Mouse (Mus musculus): ENCODE measurements around the gene Elavl3. TPM values are rescaled to one million over a fixed set of nuclear protein-coding genes. Genes with fewer than 3 reads are reported as not detected.
A peak's percentile ranks its signal among the peaks of the same experiment; 100 is the strongest.
"Not testable (repeated sequence)": the region's sequence is repeated elsewhere in the genome, so short reads cannot be mapped to it uniquely, and the experiment has no call there.

Gene Elavl3
- polyA plus RNA-seq, 1 experiment from 2014 or later: 0.11 TPM

DNA sequence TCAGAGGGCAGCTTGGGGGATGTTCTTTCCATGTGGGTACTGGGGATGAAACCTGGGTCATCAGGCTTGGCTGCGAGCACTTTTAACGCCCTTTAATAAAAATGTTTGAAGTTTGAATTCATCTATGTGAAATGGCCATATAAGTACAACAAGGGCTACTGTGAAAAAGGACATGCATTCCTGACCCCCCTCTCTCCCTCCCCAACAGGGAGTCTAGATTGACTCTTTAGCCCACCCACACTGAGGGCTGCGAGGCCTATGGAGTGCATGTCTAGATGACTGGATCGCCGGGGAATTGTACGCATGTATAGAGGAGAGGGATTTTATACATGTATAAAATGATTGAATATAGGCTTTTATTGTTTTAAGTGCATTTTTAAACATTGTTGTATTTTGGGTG, 34.2 kb upstream of the Elavl3 start:
- no peaks in the 10 kb centered on the region for H3K27me3 ChIP-seq (ENCODE audit: control insufficient read depth, insufficient read depth, low read length)
- ATAC-seq (ENCODE audit: insufficient number of reproducible peaks, low FRiP score, low TSS enrichment, low read depth) (no peak), DNase-seq (ENCODE audit: low spot score) (no peak)
- H3K4me1 ChIP-seq (ENCODE audit: control insufficient read depth, insufficient read depth, low read length): peaks cover 6% of the 10 kb centered on the region; the same call in 1 of the 2 replicates
- no peak overlapping the region for H3K27ac ChIP-seq (replicated peaks; ENCODE audit: low read depth, low read length)
- 83% methylated on average over 6 of the region's 6 CpGs for WGBS
- H3K9me3 ChIP-seq (ENCODE audit: control insufficient read depth, low read length): no peaks in the 10 kb centered on the region
- H3K36me3 ChIP-seq (ENCODE audit: control insufficient read depth, insufficient read depth, low read length): no peaks in the 10 kb centered on the region
- peak overlapping the region; percentile 77 for H3K4me3 ChIP-seq (ENCODE audit: low read depth, low read length)
- H3K4me2 ChIP-seq (ENCODE audit: low read depth, severe bottlenecking): peak overlapping the region; percentile 79
- peak overlapping the region; percentile 61; the same call in 1 of the 2 replicates for H3K9ac ChIP-seq (ENCODE audit: low read length)

DNA sequence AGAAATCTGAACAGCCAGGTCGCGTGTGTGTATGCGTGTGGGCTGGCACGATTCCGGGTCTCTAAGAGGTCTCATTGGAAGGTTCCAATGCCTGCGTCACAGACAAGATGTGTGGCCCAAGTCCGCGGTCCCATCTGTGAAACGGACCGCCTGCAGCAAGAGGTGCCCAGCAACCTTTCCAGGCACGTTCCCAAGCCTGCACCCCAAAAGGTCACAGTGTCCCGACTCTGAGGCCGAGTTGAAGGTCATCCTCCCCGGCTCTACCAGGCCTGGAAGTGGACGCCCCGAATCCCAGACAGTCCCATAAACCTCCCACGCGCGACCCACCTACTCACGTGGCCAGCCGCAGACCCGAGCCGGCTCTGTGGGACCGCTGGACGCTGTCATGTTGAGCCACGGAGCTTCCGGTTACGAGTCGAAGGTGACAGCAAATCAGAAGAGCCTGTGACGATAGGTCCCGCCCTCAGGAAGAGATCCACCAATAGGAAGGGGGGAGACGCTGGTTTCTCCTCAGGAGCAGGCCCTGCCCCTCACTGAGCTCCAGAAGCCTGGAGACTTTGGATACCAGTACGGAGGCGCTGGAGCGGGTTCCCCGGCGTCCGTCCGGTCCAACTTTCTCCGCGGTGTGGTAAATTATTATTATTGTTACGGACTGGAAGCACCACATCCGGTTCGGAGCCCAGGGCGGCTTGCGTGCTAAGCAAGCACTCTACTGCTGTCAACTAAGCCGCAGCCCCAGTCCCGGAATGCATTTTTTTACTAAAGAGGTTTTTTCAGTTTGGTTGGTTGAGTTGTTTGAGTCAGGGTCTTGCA, 33.4 kb upstream of the Elavl3 start, which contains the start of gene Ecsit:
Gene Ecsit, minus strand, starts transcription at position 417 of the 813 bp plus-strand sequence.
- Histone ChIP-seq H3K27ac (replicated peaks; ENCODE audit: low read depth, low read length) (no peak within 1 kb of the TSS), H3K4me1 (ENCODE audit: control insufficient read depth, insufficient read depth, low read length) (peaks cover 6% of the 10 kb centered on the region; the same call in 1 of the 2 replicates), H3K4me2 (ENCODE audit: low read depth, severe bottlenecking) (peak within 1 kb of the TSS; percentile 79), H3K9me3 (ENCODE audit: control insufficient read depth, low read length) (no peaks in the 10 kb centered on the region), H3K36me3 (ENCODE audit: control insufficient read depth, insufficient read depth, low read length) (no peaks in the 10 kb centered on the region), H3K27me3 (ENCODE audit: control insufficient read depth, insufficient read depth, low read length) (no peaks in the 10 kb centered on the region), H3K4me3 (ENCODE audit: low read depth, low read length) (peak within 1 kb of the TSS; percentile 77), H3K9ac (ENCODE audit: low read length) (peak within 1 kb of the TSS; percentile 62)
- DNase-seq (ENCODE audit: low spot score) (peak; percentile 93), ATAC-seq (ENCODE audit: insufficient number of reproducible peaks, low FRiP score, low TSS enrichment, low read depth) (peak; percentile 97)
- WGBS: under 1% methylated on average over 48 of the region's 48 CpGs

DNA sequence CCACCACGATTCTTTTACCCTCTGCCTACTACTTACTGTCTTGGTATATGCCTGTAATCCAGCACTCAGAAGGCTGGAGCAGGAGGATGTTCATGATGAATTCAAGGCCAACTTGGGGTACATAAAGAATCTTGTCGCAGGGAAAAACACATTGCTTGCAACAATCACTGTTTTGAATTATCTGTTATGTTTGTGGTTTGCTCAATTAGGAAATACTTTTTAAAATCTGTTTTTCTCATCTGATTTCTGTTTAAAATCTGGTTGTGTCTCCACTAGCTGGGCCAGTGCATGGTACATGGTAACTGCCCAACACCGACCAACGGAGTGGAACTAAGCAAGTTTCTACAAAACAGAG, 32.8 kb upstream of the Elavl3 start:
- no peaks in the 10 kb centered on the region for H3K36me3 ChIP-seq (ENCODE audit: control insufficient read depth, insufficient read depth, low read length)
- no peaks in the 10 kb centered on the region for H3K27me3 ChIP-seq (ENCODE audit: control insufficient read depth, insufficient read depth, low read length)
- WGBS: 37% methylated on average over 4 of the region's 4 CpGs
- DNase-seq (ENCODE audit: low spot score) (no peak), ATAC-seq (ENCODE audit: insufficient number of reproducible peaks, low FRiP score, low TSS enrichment, low read depth) (no peak)
- no peaks in the 10 kb centered on the region for H3K9me3 ChIP-seq (ENCODE audit: control insufficient read depth, low read length)
- H3K4me3 ChIP-seq (ENCODE audit: low read depth, low read length): peak overlapping the region; percentile 77
- peak overlapping the region; percentile 62 for H3K9ac ChIP-seq (ENCODE audit: low read length)
- H3K4me1 ChIP-seq (ENCODE audit: control insufficient read depth, insufficient read depth, low read length): peaks cover 6% of the 10 kb centered on the region; the same call in 1 of the 2 replicates
- no peak overlapping the region for H3K27ac ChIP-seq (replicated peaks; ENCODE audit: low read depth, low read length)
- H3K4me2 ChIP-seq (ENCODE audit: low read depth, severe bottlenecking): peak overlapping the region; percentile 79

DNA sequence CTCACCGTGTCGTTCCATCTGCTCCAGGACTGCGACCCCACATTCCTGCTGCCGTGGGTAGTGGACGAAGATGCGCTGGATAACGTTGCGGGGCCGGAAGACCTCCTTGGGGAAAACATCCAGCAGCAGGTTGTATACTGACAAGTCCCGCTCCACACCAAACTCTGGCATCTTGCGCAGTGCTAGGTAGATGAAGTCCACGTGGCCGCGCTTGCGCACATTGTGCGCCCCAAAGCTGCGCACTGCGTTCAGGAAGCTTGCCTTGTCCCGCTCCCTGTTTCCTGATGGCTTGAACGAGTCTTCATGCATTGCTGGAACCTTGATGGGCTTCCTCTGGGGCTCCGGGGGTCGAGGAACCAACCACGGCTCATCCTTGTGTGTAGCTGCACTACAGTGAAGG, 24.4 kb upstream of the Elavl3 start:
- no peak for DNase-seq (ENCODE audit: low spot score)
- Histone ChIP-seq H3K27ac (replicated peaks; ENCODE audit: low read depth, low read length) (no peak overlapping the region), H3K9me3 (ENCODE audit: control insufficient read depth, low read length) (no peaks in the 10 kb centered on the region), H3K4me2 (ENCODE audit: low read depth, severe bottlenecking) (no peak overlapping the region), H3K36me3 (ENCODE audit: control insufficient read depth, insufficient read depth, low read length) (0 out of 2 replicates have a peak, but pooled peaks cover 2% of the 10 kb centered on the region), H3K4me1 (ENCODE audit: control insufficient read depth, insufficient read depth, low read length) (no peaks in the 10 kb centered on the region), H3K27me3 (ENCODE audit: control insufficient read depth, insufficient read depth, low read length) (no peaks in the 10 kb centered on the region), H3K4me3 (ENCODE audit: low read depth, low read length) (no peak overlapping the region), H3K9ac (ENCODE audit: low read length) (no peak overlapping the region)
- WGBS: 91% methylated on average over 23 of the region's 23 CpGs
- no peak for ATAC-seq (ENCODE audit: insufficient number of reproducible peaks, low FRiP score, low TSS enrichment, low read depth)

DNA sequence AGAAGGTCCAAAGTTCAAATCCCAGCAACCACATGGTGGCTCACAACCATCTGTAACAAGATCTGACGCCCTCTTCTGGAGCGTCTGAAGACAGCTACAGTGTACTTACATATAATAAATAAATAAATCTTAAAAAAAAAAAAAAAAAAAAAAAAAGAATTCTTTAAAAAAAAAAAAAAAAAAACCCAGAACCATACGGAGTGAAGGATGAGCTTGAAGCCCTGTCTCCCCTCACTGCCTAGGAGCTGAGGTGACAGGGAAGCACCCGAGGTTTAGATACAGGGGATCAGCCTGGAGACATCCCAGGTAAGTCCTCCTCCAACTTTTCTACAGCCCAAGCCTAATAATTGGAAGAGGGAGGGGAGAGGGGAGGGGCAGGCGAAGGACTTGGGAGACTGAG, 24.0 kb upstream of the Elavl3 start:
- H3K4me1 ChIP-seq (ENCODE audit: control insufficient read depth, insufficient read depth, low read length); H3K27me3 ChIP-seq (ENCODE audit: control insufficient read depth, insufficient read depth, low read length); ATAC-seq (ENCODE audit: insufficient number of reproducible peaks, low FRiP score, low TSS enrichment, low read depth); H3K4me3 ChIP-seq (ENCODE audit: low read depth, low read length); H3K9ac ChIP-seq (ENCODE audit: low read length); H3K36me3 ChIP-seq (ENCODE audit: control insufficient read depth, insufficient read depth, low read length); H3K9me3 ChIP-seq (ENCODE audit: control insufficient read depth, low read length); DNase-seq (ENCODE audit: low spot score); H3K4me2 ChIP-seq (ENCODE audit: low read depth, severe bottlenecking); H3K27ac ChIP-seq (replicated peaks; ENCODE audit: low read depth, low read length): not testable (repeated sequence)
- WGBS: 75% methylated on average over 5 of the region's 5 CpGs

DNA sequence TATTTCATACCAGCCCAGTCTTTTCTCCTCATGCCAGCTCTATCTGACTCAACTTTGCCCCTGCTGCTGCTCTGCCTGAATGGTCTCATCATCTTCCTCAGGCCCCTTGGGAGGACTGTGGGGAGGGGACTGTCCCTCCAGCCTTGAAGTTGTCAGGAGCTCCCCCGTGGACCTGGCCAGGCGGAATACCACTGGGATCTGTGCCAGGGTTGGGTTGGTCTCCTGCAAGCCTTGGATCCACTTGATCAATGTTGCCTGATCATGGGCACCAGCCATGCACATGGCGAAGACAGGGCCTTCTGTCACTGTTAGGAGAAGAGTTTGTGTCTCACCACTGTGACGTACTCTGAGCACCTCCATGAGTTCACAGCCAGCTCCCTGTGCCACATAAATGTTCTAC, 20.5 kb upstream of the Elavl3 start:
- no peak overlapping the region for H3K27ac ChIP-seq (replicated peaks; ENCODE audit: low read depth, low read length)
- H3K4me1 ChIP-seq (ENCODE audit: control insufficient read depth, insufficient read depth, low read length): peaks cover 5% of the 10 kb centered on the region; the same call in 1 of the 2 replicates
- H3K36me3 ChIP-seq (ENCODE audit: control insufficient read depth, insufficient read depth, low read length): 0 out of 2 replicates have a peak, but pooled peaks cover 2% of the 10 kb centered on the region
- DNase-seq (ENCODE audit: low spot score) (no peak), ATAC-seq (ENCODE audit: insufficient number of reproducible peaks, low FRiP score, low TSS enrichment, low read depth) (no peak)
- H3K27me3 ChIP-seq (ENCODE audit: control insufficient read depth, insufficient read depth, low read length): no peaks in the 10 kb centered on the region
- H3K4me3 ChIP-seq (ENCODE audit: low read depth, low read length): no peak overlapping the region
- H3K9me3 ChIP-seq (ENCODE audit: control insufficient read depth, low read length): no peaks in the 10 kb centered on the region
- no peak overlapping the region for H3K4me2 ChIP-seq (ENCODE audit: low read depth, severe bottlenecking)
- WGBS: 95% methylated on average over 4 of the region's 4 CpGs
- H3K9ac ChIP-seq (ENCODE audit: low read length): no peak overlapping the region

DNA sequence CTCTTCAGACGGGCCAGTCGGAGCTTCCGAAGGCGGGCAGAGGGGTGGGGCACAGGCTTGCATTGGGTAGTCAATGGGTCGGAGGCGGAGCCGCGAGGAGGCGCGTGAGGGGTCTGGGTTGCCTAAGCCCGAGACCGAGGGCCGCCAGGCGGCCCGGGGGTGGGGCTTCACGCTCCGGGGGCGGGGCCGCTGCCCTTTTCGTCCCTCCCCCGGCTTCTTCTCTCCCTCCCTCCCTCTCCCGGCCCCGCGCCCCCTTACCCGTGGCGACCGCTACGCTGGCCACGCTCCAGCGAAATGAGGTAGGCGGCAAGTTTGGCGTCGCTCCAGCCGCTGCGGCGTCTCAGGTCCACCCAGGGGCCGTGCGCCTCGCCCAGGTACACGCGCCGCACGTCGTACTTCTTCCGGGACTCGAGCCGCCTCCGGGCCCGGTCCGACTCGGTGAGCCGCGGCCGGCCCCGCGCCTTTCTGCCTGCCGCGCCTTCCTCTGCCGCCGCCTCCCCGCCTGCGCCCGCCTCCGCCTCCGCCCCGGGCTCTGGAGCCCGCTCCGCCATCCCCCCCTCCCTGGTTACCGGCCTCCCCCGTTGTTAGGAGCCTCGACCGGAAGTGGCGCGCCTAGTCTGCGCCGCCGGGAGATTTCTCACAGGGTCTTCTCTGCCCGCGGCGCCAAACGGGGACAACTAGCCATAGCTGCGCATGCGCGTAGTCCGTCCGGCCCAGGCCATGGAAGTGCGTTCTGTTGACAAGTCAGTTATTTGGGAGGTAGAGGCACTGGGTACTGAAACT, 19.2 kb upstream of the Elavl3 start, which contains the start of the genes Gm49318 and Zfp653:
Gene Gm49318, minus strand, starts transcription at position 469 of the 783 bp plus-strand sequence.
Gene Zfp653, minus strand, starts transcription at position 586 of the 783 bp plus-strand sequence.
- ATAC-seq (ENCODE audit: insufficient number of reproducible peaks, low FRiP score, low TSS enrichment, low read depth) (peak; percentile 94), DNase-seq (ENCODE audit: low spot score) (peak; percentile 96)
- WGBS: 0% methylated on average over 74 of the region's 87 CpGs
- peak within 1 kb of the TSS; percentile 62 for H3K4me3 ChIP-seq (ENCODE audit: low read depth, low read length)
- H3K27ac ChIP-seq (replicated peaks; ENCODE audit: low read depth, low read length): peak within 1 kb of the TSS; percentile 94
- no peaks in the 10 kb centered on the region for H3K9me3 ChIP-seq (ENCODE audit: control insufficient read depth, low read length)
- 0 out of 2 replicates have a peak, but pooled peaks cover 2% of the 10 kb centered on the region for H3K36me3 ChIP-seq (ENCODE audit: control insufficient read depth, insufficient read depth, low read length)
- peak within 1 kb of the TSS; percentile 36 for H3K4me2 ChIP-seq (ENCODE audit: low read depth, severe bottlenecking)
- peak within 1 kb of the TSS; percentile 82 for H3K9ac ChIP-seq (ENCODE audit: low read length)
- peaks cover 5% of the 10 kb centered on the region; the same call in 1 of the 2 replicates for H3K4me1 ChIP-seq (ENCODE audit: control insufficient read depth, insufficient read depth, low read length)
- H3K27me3 ChIP-seq (ENCODE audit: control insufficient read depth, insufficient read depth, low read length): no peaks in the 10 kb centered on the region

DNA sequence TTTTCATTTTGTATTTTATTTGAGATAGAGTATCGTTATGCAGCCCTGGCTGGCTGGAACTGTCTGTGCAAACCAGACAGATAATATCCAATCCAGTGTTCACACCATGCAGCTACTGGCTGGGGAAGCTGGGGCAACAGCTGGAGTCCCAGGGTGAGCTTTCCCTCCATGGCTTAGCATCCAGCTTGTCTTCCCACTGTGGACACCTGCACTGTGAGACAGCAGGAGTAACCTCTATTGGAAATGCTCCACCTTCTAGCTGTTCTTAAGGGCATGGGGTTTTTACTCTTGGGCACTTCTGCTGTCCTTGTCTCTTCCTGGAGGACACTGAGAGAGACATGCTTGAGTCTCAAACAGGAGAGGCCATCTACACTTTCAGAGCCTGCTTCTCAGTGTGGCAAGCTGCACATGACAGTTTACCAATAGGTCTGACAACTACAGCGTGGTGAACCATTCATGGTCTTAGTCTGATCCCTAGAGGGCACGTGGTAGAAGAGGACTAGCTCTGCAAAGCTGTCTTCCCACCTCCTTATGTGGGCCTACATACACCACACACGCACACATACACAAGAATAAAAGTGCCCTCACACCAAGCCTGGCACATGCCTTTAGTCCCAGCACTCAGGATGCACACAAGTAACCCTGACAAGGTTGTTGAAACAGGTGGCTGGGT, 18.2 kb upstream of the Elavl3 start:
- Histone ChIP-seq H3K4me2 (ENCODE audit: low read depth, severe bottlenecking) (peak overlapping the region; percentile 36), H3K9ac (ENCODE audit: low read length) (no peak overlapping the region), H3K36me3 (ENCODE audit: control insufficient read depth, insufficient read depth, low read length) (peaks cover 7% of the 10 kb centered on the region; the same call in 1 of the 2 replicates), H3K4me1 (ENCODE audit: control insufficient read depth, insufficient read depth, low read length) (peaks cover 5% of the 10 kb centered on the region; the same call in 1 of the 2 replicates), H3K4me3 (ENCODE audit: low read depth, low read length) (peak overlapping the region; percentile 62), H3K27ac (replicated peaks; ENCODE audit: low read depth, low read length) (no peak overlapping the region), H3K27me3 (ENCODE audit: control insufficient read depth, insufficient read depth, low read length) (no peaks in the 10 kb centered on the region), H3K9me3 (ENCODE audit: control insufficient read depth, low read length) (no peaks in the 10 kb centered on the region)
- DNase-seq (ENCODE audit: low spot score) (no peak), ATAC-seq (ENCODE audit: insufficient number of reproducible peaks, low FRiP score, low TSS enrichment, low read depth) (peak; percentile 7; the same call in 1 of the 2 replicates)
- WGBS: 70% methylated on average over 4 of the region's 4 CpGs

Data from limb, embryonic 11.5 days (tissue).